Mouse (Mus musculus): Measurements from ENCODE around the gene Pgr.

DNA sequence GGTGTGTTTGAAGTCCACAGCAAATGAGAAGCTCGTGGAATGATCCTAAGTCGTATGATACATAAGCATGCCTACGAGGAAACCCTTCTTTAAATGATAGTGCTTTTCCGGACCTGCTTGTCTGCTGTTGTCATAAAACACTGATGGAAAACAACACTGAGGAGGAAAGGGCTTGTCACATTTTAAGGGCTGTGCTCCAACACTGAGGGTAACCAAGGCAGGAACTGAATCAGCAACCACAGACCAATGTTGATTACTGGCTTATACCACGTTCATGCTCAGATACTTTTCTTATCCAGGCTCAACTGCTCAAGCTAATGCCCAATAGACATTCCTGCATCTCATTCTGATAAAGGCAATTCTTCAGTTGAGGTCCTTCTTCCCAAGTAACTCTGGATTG lies 4.4 kb upstream of the Pgr start:
- no peak for TF ChIP-seq CTCF (conservative IDR thresholded peaks at IDR 0.05; ENCODE audit: insufficient read depth, insufficient read length, low read depth, low read length)
- TF ChIP-seq POLR2A (IDR thresholded peaks at IDR 0.05; ENCODE audit: low read depth, low read length) = no peak
